Mouse (Mus musculus): ENCODE measurements around the gene Napepld. TPM values are rescaled to one million over a fixed set of nuclear protein-coding genes. Genes with fewer than 3 reads are reported as not detected.

Napepld gene
- polyA plus RNA-seq, 1 experiment from 2014 or later: 1.1 TPM

DNA sequence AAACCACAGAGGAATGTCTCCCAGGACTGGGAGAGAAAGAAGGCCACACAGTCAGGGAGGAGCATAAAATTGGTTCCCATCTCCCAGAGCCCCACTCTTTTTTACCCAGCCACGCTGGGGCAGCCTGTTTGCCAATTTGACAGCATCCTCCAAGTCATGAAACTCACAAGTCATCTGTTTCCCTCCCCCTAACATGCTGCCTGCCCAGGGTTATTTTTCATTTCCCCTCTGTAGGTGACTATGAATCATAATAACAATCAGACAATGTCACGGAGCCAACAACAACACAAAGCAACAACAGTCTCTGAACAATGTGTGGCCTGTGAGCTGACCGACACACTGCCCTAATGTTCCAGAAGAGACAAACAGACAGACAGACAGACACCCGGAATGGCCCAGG is 21.2 kb downstream of the Napepld start:
- Histone ChIP-seq H3K27me3 (ENCODE audit: control insufficient read depth, insufficient read depth, low read depth, low read length) (no peaks in the 10 kb centered on the region), H3K4me1 (ENCODE audit: control insufficient read depth, low read depth, low read length) (no peaks in the 10 kb centered on the region), H3K9me3 (replicated peaks; ENCODE audit: control insufficient read depth, low read length) (no peaks in the 10 kb centered on the region), H3K36me3 (ENCODE audit: control insufficient read depth, insufficient read depth) (peaks cover 3% of the 10 kb centered on the region; the same call in 1 of the 2 replicates), H3K27ac (ENCODE audit: low read length) (no peak overlapping the region), H3K4me3 (ENCODE audit: low read depth, low read length) (no peak overlapping the region), H3K4me2 (ENCODE audit: low read depth, low read length) (no peak overlapping the region), H3K9ac (ENCODE audit: low read depth, low read length) (no peak overlapping the region)
- 75% methylated on average over 4 of the region's 4 CpGs for WGBS (ENCODE audit: insufficient replicate concordance)
- ATAC-seq (ENCODE audit: low read depth): no peak

GRCm38 (mm10) chr5:21678363-21678762 is 22.8 kb downstream of the Napepld start:
- WGBS (ENCODE audit: insufficient replicate concordance): 77% methylated on average over 9 of the region's 9 CpGs
- no peak overlapping the region for H3K27ac ChIP-seq (ENCODE audit: low read length)
- H3K9ac ChIP-seq (ENCODE audit: low read depth, low read length): no peak overlapping the region
- ATAC-seq (ENCODE audit: low read depth): no peak
- peaks cover 1% of the 10 kb centered on the region for H3K4me1 ChIP-seq (ENCODE audit: control insufficient read depth, low read depth, low read length)
- no peaks in the 10 kb centered on the region for H3K27me3 ChIP-seq (ENCODE audit: control insufficient read depth, insufficient read depth, low read depth, low read length)
- H3K9me3 ChIP-seq (replicated peaks; ENCODE audit: control insufficient read depth, low read length): no peaks in the 10 kb centered on the region
- H3K4me3 ChIP-seq (ENCODE audit: low read depth, low read length): no peak overlapping the region
- H3K4me2 ChIP-seq (ENCODE audit: low read depth, low read length): no peak overlapping the region
- H3K36me3 ChIP-seq (ENCODE audit: control insufficient read depth, insufficient read depth): peaks cover 3% of the 10 kb centered on the region; the same call in 1 of the 2 replicates

GRCm38 (mm10) chr5:21677939-21678338 is 23.3 kb downstream of the Napepld start:
- H3K9ac ChIP-seq (ENCODE audit: low read depth, low read length): no peak overlapping the region

GRCm38 (mm10) chr5:21675494-21675893 is 25.7 kb downstream of the Napepld start:
- Histone ChIP-seq H3K4me1 (ENCODE audit: control insufficient read depth, low read depth, low read length) (peaks cover 8% of the 10 kb centered on the region), H3K27me3 (ENCODE audit: control insufficient read depth, insufficient read depth, low read depth, low read length) (no peaks in the 10 kb centered on the region), H3K36me3 (ENCODE audit: control insufficient read depth, insufficient read depth) (peaks cover 3% of the 10 kb centered on the region; the same call in 1 of the 2 replicates), H3K4me2 (ENCODE audit: low read depth, low read length) (no peak overlapping the region), H3K27ac (ENCODE audit: low read length) (no peak overlapping the region), H3K9ac (ENCODE audit: low read depth, low read length) (no peak overlapping the region), H3K9me3 (replicated peaks; ENCODE audit: control insufficient read depth, low read length) (no peaks in the 10 kb centered on the region), H3K4me3 (ENCODE audit: low read depth, low read length) (no peak overlapping the region)
- 84% methylated on average over 23 of the region's 23 CpGs for WGBS (ENCODE audit: insufficient replicate concordance)
- no peak for ATAC-seq (ENCODE audit: low read depth)

More at GRCm38 (mm10) chr5:21677939-21678338, 23.3 kb downstream of the Napepld start:
- H3K4me3 ChIP-seq (ENCODE audit: low read depth, low read length): no peak overlapping the region
- no peaks in the 10 kb centered on the region for H3K9me3 ChIP-seq (replicated peaks; ENCODE audit: control insufficient read depth, low read length)
- WGBS (ENCODE audit: insufficient replicate concordance): 81% methylated on average over 6 of the region's 6 CpGs
- no peak overlapping the region for H3K4me2 ChIP-seq (ENCODE audit: low read depth, low read length)
- H3K4me1 ChIP-seq (ENCODE audit: control insufficient read depth, low read depth, low read length): peaks cover 4% of the 10 kb centered on the region
- ATAC-seq (ENCODE audit: low read depth): no peak
- no peaks in the 10 kb centered on the region for H3K27me3 ChIP-seq (ENCODE audit: control insufficient read depth, insufficient read depth, low read depth, low read length)
- peaks cover 3% of the 10 kb centered on the region; the same call in 1 of the 2 replicates for H3K36me3 ChIP-seq (ENCODE audit: control insufficient read depth, insufficient read depth)
- no peak overlapping the region for H3K27ac ChIP-seq (ENCODE audit: low read length)

GRCm38 (mm10) chr5:21675019-21675418 is 26.2 kb downstream of the Napepld start:
- WGBS (ENCODE audit: insufficient replicate concordance): 77% methylated on average over 12 of the region's 12 CpGs
- no peaks in the 10 kb centered on the region for H3K9me3 ChIP-seq (replicated peaks; ENCODE audit: control insufficient read depth, low read length)
- H3K4me3 ChIP-seq (ENCODE audit: low read depth, low read length): no peak overlapping the region
- ATAC-seq (ENCODE audit: low read depth): no peak
- peaks cover 3% of the 10 kb centered on the region; the same call in 1 of the 2 replicates for H3K36me3 ChIP-seq (ENCODE audit: control insufficient read depth, insufficient read depth)
- no peak overlapping the region for H3K4me2 ChIP-seq (ENCODE audit: low read depth, low read length)
- H3K27me3 ChIP-seq (ENCODE audit: control insufficient read depth, insufficient read depth, low read depth, low read length): no peaks in the 10 kb centered on the region
- no peak overlapping the region for H3K27ac ChIP-seq (ENCODE audit: low read length)
- H3K4me1 ChIP-seq (ENCODE audit: control insufficient read depth, low read depth, low read length): peaks cover 8% of the 10 kb centered on the region
- H3K9ac ChIP-seq (ENCODE audit: low read depth, low read length): no peak overlapping the region

- no peak for ATAC-seq (ENCODE audit: low read depth)
- Histone ChIP-seq H3K4me2 (ENCODE audit: low read depth, low read length) (peak overlapping the region; percentile 68; the same call in 1 of the 2 replicates), H3K9ac (ENCODE audit: low read depth, low read length) (no peak overlapping the region), H3K27me3 (ENCODE audit: control insufficient read depth, insufficient read depth, low read depth, low read length) (no peaks in the 10 kb centered on the region), H3K9me3 (replicated peaks; ENCODE audit: control insufficient read depth, low read length) (no peaks in the 10 kb centered on the region), H3K36me3 (ENCODE audit: control insufficient read depth, insufficient read depth) (peaks cover 3% of the 10 kb centered on the region; the same call in 1 of the 2 replicates), H3K4me3 (ENCODE audit: low read depth, low read length) (no peak overlapping the region), H3K4me1 (ENCODE audit: control insufficient read depth, low read depth, low read length) (peaks cover 8% of the 10 kb centered on the region), H3K27ac (ENCODE audit: low read length) (no peak overlapping the region)
- WGBS (ENCODE audit: insufficient replicate concordance): 81% methylated on average over 9 of the region's 9 CpGs
Observed at GRCm38 (mm10) chr5:21673742-21674141, 27.5 kb downstream of the Napepld start.

- ATAC-seq (ENCODE audit: low read depth): peak; percentile 94
- Histone ChIP-seq H3K27me3 (ENCODE audit: control insufficient read depth, insufficient read depth, low read depth, low read length) (no peaks in the 10 kb centered on the region), H3K9me3 (replicated peaks; ENCODE audit: control insufficient read depth, low read length) (no peaks in the 10 kb centered on the region), H3K9ac (ENCODE audit: low read depth, low read length) (peak overlapping the region; percentile 52), H3K4me3 (ENCODE audit: low read depth, low read length) (peak overlapping the region; percentile 47), H3K4me2 (ENCODE audit: low read depth, low read length) (peak overlapping the region; percentile 68), H3K27ac (ENCODE audit: low read length) (peak overlapping the region; percentile 71), H3K4me1 (ENCODE audit: control insufficient read depth, low read depth, low read length) (peaks cover 8% of the 10 kb centered on the region), H3K36me3 (ENCODE audit: control insufficient read depth, insufficient read depth) (peaks cover 3% of the 10 kb centered on the region; the same call in 1 of the 2 replicates)
- WGBS (ENCODE audit: insufficient replicate concordance): 30% methylated on average over 23 of the region's 23 CpGs
Observed at GRCm38 (mm10) chr5:21672812-21673635, 28.2 kb downstream of the Napepld start.

- Histone ChIP-seq H3K4me1 (ENCODE audit: control insufficient read depth, low read depth, low read length) (peaks cover 8% of the 10 kb centered on the region), H3K4me2 (ENCODE audit: low read depth, low read length) (no peak overlapping the region), H3K9me3 (replicated peaks; ENCODE audit: control insufficient read depth, low read length) (no peaks in the 10 kb centered on the region), H3K27ac (ENCODE audit: low read length) (no peak overlapping the region), H3K36me3 (ENCODE audit: control insufficient read depth, insufficient read depth) (no peaks in the 10 kb centered on the region), H3K9ac (ENCODE audit: low read depth, low read length) (no peak overlapping the region), H3K4me3 (ENCODE audit: low read depth, low read length) (no peak overlapping the region), H3K27me3 (ENCODE audit: control insufficient read depth, insufficient read depth, low read depth, low read length) (no peaks in the 10 kb centered on the region)
- 80% methylated on average over 2 of the region's 2 CpGs for WGBS (ENCODE audit: insufficient replicate concordance)
- no peak for ATAC-seq (ENCODE audit: low read depth)
Observed at GRCm38 (mm10) chr5:21669307-21669706, 31.9 kb downstream of the Napepld start.

Data from liver, embryonic 16.5 days (tissue).